Mouse (Mus musculus): ENCODE results near the gene Plcl1. TPM values are rescaled to one million over a fixed set of nuclear protein-coding genes. Genes with fewer than 3 reads are reported as not detected.

Plcl1 gene
- total and polyA plus RNA-seq, 3 experiments, result 0.05 TPM; not detected in 2

DNA sequence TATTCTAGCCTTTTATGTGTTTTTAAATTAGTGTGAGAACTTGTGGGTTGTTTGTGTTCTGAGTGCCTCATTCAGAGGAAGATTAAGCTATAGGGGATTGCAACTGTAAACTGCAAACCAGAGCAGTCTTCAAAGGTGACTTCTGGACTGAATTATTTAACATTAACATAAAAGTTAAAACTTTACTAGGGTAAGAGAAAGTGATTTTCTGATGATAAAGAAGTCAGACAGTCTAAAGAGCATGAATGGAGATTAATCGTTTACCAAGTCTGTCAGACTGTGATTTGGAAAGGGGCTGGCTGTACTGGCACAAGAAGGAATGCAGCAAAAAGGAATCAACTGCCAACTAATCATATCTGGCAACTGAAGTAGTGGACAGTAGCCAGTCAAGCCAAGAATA lies 301.2 kb downstream of the Plcl1 start:
- Histone ChIP-seq H3K36me3 (replicated peaks) (no peaks in the 10 kb centered on the region), H3K4me1 (ENCODE audit: insufficient read depth, low read depth, low read length) (no peaks in the 10 kb centered on the region), H3K9me3 (replicated peaks) (no peaks in the 10 kb centered on the region), H3K27me3 (ENCODE audit: insufficient read depth, low read length) (no peaks in the 10 kb centered on the region), H3K4me3 (ENCODE audit: low read depth, low read length) (no peak overlapping the region)
- no peak for ATAC-seq (ENCODE audit: extremely low read depth, insufficient number of reproducible peaks, low FRiP score, poor library complexity, severe bottlenecking)
- no peak for DNase-seq (ENCODE audit: low spot score)
- no peak for TF ChIP-seq TAL1 (conservative IDR thresholded peaks at IDR 0.05; ENCODE audit: low read depth, low read length)
- no peak for TF ChIP-seq GATA2 (IDR thresholded peaks at IDR 0.05; ENCODE audit: borderline replicate concordance, low read depth, low read length)
- no peak for TF ChIP-seq POLR2AphosphoS5 (IDR thresholded peaks at IDR 0.05; ENCODE audit: insufficient replicate concordance, low read depth, low read length)
- no peak for TF ChIP-seq CTCF (IDR thresholded peaks at IDR 0.05; ENCODE audit: low read depth, low read length)

DNA sequence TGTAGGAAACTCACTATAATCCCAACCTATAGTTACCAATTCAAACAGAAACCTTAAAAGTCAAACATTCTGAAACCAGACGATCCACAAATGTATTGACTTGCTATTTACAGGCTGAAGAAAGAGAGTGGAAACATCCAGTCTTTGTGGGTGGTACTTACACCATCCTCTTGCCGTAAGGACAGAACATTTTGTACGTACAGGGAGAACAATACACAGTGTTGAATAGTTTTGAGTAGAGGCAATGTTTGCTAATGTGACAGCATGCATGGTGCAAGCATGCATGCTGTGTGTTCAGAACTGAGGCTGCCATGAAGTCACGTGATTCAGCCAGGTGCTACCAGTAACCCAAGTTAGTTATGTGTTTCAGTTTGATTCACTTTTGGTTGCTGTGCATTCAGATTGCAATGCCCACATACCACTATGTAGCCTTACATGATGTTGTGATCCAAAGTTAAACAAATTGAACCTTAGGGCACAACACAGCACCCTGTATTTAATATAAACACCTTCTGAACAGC lies 311.6 kb downstream of the Plcl1 start:
- no peaks in the 10 kb centered on the region for H3K9me3 ChIP-seq (replicated peaks)
- no peaks in the 10 kb centered on the region for H3K36me3 ChIP-seq (replicated peaks)
- DNase-seq (ENCODE audit: low spot score) (no peak), ATAC-seq (ENCODE audit: extremely low read depth, insufficient number of reproducible peaks, low FRiP score, poor library complexity, severe bottlenecking) (no peak)
- no peak overlapping the region for H3K4me3 ChIP-seq (ENCODE audit: low read depth, low read length)
- no peaks in the 10 kb centered on the region for H3K27me3 ChIP-seq (ENCODE audit: insufficient read depth, low read length)
- no peak for TF ChIP-seq CTCF (IDR thresholded peaks at IDR 0.05; ENCODE audit: low read depth, low read length)
- TF ChIP-seq GATA1 (IDR thresholded peaks at IDR 0.05; ENCODE audit: borderline replicate concordance, low read length), result no peak
- no peak for TF ChIP-seq GATA2 (IDR thresholded peaks at IDR 0.05; ENCODE audit: borderline replicate concordance, low read depth, low read length)
- H3K4me1 ChIP-seq (ENCODE audit: insufficient read depth, low read depth, low read length), result no peaks in the 10 kb centered on the region

DNA sequence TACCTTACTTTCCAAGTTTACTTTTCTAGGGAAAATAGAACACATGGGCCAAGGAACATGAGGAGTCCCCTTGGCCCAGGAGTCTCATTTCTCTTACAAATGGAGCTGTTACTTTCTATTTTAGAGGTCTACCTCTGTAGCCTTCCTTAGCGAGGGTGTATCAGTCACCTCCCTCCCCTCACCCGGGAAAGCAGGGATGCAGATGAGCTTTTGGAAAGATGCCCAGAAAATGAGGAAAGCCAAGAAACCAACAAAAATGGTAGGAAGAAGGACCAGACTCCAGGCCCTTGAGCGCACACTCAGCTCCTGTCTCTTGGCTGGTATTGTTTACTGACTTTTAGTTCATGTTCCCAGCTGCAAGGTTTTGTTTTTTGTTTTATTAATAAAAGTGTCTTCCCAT lies 319.7 kb downstream of the Plcl1 start:
- H3K4me3 ChIP-seq (ENCODE audit: low read depth, low read length), result no peak overlapping the region
- DNase-seq (ENCODE audit: low spot score) (no peak), ATAC-seq (ENCODE audit: extremely low read depth, insufficient number of reproducible peaks, low FRiP score, poor library complexity, severe bottlenecking) (no peak)
- no peaks in the 10 kb centered on the region for H3K36me3 ChIP-seq (replicated peaks)
- H3K9me3 ChIP-seq (replicated peaks), result no peaks in the 10 kb centered on the region
- TF ChIP-seq TAL1 (conservative IDR thresholded peaks at IDR 0.05; ENCODE audit: low read depth, low read length), result no peak
- no peak for TF ChIP-seq CTCF (IDR thresholded peaks at IDR 0.05; ENCODE audit: low read depth, low read length)
- TF ChIP-seq GATA1 (IDR thresholded peaks at IDR 0.05; ENCODE audit: borderline replicate concordance, low read length), result no peak
- TF ChIP-seq POLR2AphosphoS5 (IDR thresholded peaks at IDR 0.05; ENCODE audit: insufficient replicate concordance, low read depth, low read length), result no peak
- no peaks in the 10 kb centered on the region for H3K4me1 ChIP-seq (ENCODE audit: insufficient read depth, low read depth, low read length)
- no peaks in the 10 kb centered on the region for H3K27me3 ChIP-seq (ENCODE audit: insufficient read depth, low read length)

GRCm38 (mm10) chr1:55729332-55729731 lies 323.6 kb downstream of the Plcl1 start:
- Histone ChIP-seq H3K36me3 (replicated peaks) (no peaks in the 10 kb centered on the region), H3K27me3 (ENCODE audit: insufficient read depth, low read length) (no peaks in the 10 kb centered on the region), H3K4me3 (ENCODE audit: low read depth, low read length) (no peak overlapping the region), H3K4me1 (ENCODE audit: insufficient read depth, low read depth, low read length) (no peaks in the 10 kb centered on the region), H3K9me3 (replicated peaks) (no peaks in the 10 kb centered on the region)
- no peak for DNase-seq (ENCODE audit: low spot score)
- no peak for ATAC-seq (ENCODE audit: extremely low read depth, insufficient number of reproducible peaks, low FRiP score, poor library complexity, severe bottlenecking)
- TF ChIP-seq GATA2 (IDR thresholded peaks at IDR 0.05; ENCODE audit: borderline replicate concordance, low read depth, low read length) (no peak), TAL1 (conservative IDR thresholded peaks at IDR 0.05; ENCODE audit: low read depth, low read length) (no peak), POLR2AphosphoS5 (IDR thresholded peaks at IDR 0.05; ENCODE audit: insufficient replicate concordance, low read depth, low read length) (no peak), GATA1 (IDR thresholded peaks at IDR 0.05; ENCODE audit: borderline replicate concordance, low read length) (no peak), CTCF (IDR thresholded peaks at IDR 0.05; ENCODE audit: low read depth, low read length) (no peak)

DNA sequence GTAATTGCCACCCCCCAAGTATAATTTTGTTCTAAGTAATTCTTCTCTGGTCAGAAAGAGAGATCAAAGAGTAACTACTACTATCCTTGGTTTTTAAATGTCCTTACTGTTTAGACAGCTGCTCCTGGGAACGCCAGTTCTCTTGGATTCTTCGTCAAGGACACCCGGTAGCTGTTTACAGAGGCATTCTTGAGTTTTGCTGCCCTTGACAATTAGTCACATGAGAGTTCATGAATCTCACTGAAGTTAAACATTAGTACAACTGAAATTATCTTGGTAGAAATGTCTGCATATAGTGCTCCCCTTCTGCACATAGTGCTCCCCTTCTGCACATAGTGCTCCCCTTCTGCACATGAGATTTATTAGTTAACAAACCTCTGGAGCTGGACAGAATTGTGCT lies 327.2 kb downstream of the Plcl1 start:
- no peaks in the 10 kb centered on the region for H3K36me3 ChIP-seq (replicated peaks)
- no peaks in the 10 kb centered on the region for H3K27me3 ChIP-seq (ENCODE audit: insufficient read depth, low read length)
- TF ChIP-seq POLR2AphosphoS5 (IDR thresholded peaks at IDR 0.05; ENCODE audit: insufficient replicate concordance, low read depth, low read length) (no peak), CTCF (IDR thresholded peaks at IDR 0.05; ENCODE audit: low read depth, low read length) (no peak), TAL1 (conservative IDR thresholded peaks at IDR 0.05; ENCODE audit: low read depth, low read length) (no peak), GATA1 (IDR thresholded peaks at IDR 0.05; ENCODE audit: borderline replicate concordance, low read length) (no peak), GATA2 (IDR thresholded peaks at IDR 0.05; ENCODE audit: borderline replicate concordance, low read depth, low read length) (no peak)
- H3K4me1 ChIP-seq (ENCODE audit: insufficient read depth, low read depth, low read length), result no peaks in the 10 kb centered on the region
- no peak overlapping the region for H3K4me3 ChIP-seq (ENCODE audit: low read depth, low read length)
- no peak for DNase-seq (ENCODE audit: low spot score)
- no peak for ATAC-seq (ENCODE audit: extremely low read depth, insufficient number of reproducible peaks, low FRiP score, poor library complexity, severe bottlenecking)
- no peaks in the 10 kb centered on the region for H3K9me3 ChIP-seq (replicated peaks)

DNA sequence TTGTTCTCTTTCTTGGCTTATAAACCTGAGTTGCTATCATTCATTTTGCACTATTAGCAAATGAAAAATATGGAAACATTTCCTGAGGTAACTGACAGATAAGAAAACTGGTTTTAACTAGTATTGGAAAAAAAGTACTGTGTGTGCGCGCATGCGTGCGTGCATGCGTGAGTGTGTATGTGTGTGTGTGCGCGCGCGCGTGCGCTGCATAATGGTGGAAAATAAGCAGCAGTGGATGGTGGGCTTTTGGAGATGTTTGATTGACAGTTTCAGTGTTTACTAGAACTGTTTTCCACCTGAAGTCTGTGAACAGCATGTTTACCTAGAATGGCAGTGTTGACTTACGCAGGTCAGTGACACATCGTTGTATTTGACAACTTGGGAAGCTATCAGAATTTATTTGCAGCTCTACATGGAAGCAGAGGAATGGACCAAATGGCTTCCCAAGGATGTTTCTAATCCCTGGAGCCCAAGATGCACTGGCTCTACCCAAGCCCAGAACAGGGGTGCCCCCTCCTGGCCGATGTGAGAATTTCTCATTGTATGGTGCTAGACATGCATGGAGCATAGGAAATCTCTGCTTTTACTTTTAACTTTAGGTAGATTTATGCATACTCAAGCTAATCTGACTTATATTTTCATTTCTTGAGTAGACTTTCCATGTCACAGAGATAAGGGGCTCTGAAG lies 330.5 kb downstream of the Plcl1 start:
- H3K27me3 ChIP-seq (ENCODE audit: insufficient read depth, low read length), result no peaks in the 10 kb centered on the region
- ATAC-seq (ENCODE audit: extremely low read depth, insufficient number of reproducible peaks, low FRiP score, poor library complexity, severe bottlenecking) (peak; percentile 28; the same call in 1 of the 2 replicates), DNase-seq (ENCODE audit: low spot score) (no peak)
- no peak overlapping the region for H3K4me3 ChIP-seq (ENCODE audit: low read depth, low read length)
- H3K36me3 ChIP-seq (replicated peaks), result no peaks in the 10 kb centered on the region
- TF ChIP-seq CTCF (IDR thresholded peaks at IDR 0.05; ENCODE audit: low read depth, low read length) (peak; percentile 58; the same call in 1 of the 2 replicates), POLR2AphosphoS5 (IDR thresholded peaks at IDR 0.05; ENCODE audit: insufficient replicate concordance, low read depth, low read length) (no peak)
- H3K4me1 ChIP-seq (ENCODE audit: insufficient read depth, low read depth, low read length), result no peaks in the 10 kb centered on the region
- H3K9me3 ChIP-seq (replicated peaks), result no peaks in the 10 kb centered on the region
